Mouse (Mus musculus): ENCODE results near the gene Arhgap35.
A peak's percentile ranks its signal among the peaks of the same experiment; 100 is the strongest.

Arhgap35 gene

DNA sequence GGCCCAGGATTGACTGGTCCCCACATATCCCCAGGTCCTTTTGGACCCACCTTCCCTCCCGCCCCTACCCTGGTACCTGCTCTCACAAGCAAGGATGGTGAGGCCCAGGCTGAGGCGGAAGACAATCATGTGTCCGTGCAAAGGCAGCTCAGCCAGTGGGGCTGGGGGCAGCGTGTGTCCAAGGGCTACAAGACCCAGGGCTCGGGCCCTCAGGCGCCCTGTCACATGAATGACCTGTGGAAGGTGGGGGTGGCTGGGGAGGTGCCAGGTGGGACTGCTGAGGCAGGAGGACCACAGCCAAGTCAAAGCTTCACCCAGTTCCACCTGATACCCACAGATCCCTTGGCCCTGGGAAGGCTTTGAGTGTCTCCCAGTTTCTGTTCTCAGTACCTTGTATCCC lies 153.1 kb downstream of the Arhgap35 start:
- DNase-seq: no peak

DNA sequence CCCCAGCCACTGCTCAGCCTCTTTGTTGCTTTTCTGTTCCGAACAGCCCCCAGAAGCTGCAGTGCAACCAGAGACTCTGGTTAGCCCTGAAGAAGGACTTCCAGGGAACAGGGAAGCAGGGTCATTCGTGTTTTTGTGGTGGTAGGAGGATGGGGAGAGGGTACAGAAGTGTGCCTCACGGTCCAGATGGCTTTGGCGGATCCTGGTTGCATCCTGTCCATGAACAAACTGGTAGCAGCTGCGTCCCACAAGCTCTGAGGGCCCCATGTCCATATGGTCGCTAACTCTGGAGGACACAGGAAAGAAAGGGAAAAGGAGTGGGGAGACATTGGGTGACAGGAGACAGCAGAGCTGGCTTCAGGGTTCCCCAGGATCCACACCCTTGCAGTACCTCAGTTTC lies 153.6 kb downstream of the Arhgap35 start:
- no peak for DNase-seq

DNA sequence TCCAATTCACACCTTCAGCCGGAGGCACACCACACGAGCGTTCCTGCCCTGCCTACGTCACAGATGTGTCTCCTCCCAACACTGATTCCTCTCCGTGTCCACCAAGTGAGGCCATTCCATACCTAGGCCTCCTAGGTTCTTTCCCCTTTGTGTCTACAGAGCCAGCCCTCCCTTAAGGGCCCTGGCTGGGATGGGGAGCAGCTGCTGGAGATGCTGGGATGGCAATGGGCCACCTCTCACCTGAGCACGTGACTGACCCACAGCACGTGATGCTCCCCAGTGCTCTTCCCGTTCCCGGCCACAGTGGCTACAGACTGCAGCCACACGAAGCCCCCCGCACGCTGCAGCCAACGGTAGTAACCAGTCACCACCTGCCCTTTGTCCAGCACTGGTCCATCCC lies 154.2 kb downstream of the Arhgap35 start:
- no peak for DNase-seq

DNA sequence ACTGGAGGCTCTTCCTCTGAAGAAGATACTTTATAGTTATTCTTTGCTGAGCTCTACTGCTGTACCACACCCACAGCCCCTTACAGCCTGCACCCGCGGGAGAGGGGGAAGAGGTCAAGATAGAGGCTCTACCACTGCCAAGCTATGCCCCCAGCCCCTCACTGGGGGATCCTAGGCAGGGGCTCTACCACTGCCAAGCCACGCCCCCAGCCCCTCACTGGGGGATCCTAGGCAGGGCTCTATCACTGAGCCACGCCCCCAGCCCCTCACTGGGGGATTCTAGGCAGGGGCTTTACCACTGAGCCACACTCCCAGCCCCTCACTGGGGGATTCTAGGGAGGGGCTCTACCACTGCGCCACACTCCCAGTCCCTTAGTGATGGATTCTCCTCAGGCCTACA lies 158.5 kb downstream of the Arhgap35 start:
- no peak for DNase-seq

GRCm38 (mm10) chr7:16455016-16455415 lies 159.8 kb downstream of the Arhgap35 start:
- DNase-seq: no peak

- peak; percentile 19 to 43 for DNase-seq
Observed at GRCm38 (mm10) chr7:16453118-16453711, 161.6 kb downstream of the Arhgap35 start.

- DNase-seq: peak; percentile 86 to 93
Observed at GRCm38 (mm10) chr7:16452587-16453073, 162.2 kb downstream of the Arhgap35 start, which contains the start of gene Tmem160. TSS of gene Tmem160 (plus strand) at chr7:16452779.

DNA sequence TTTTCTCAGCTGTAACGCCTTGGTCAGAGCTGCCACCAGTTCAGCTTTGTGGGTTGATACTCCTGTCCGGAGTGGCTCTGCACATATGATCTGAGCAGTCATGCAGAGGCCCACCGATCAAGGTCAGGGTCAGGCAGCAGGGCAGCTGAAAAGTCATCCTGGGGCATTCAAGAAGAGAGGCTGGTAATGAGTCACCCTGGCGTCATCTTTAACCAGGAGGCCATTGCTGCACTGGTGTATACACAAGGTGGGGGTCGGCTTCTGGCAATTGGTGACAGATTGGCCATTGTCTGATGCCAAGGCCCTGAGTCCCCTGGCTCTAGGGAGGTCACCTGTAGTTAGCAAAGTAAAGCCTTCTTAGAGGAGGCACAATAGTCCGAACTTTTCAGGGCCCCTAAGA lies 163.1 kb downstream of the Arhgap35 start:
- no peak for DNase-seq

Measured in thymus, postnatal 36 days (tissue).